Mouse (Mus musculus) liver, embryonic 11.5 days (tissue): ENCODE results near the gene Cd180. TPM values are rescaled to one million over a fixed set of nuclear protein-coding genes. Genes with fewer than 3 reads are reported as not detected.

Experiments
- ATAC-seq: fragments of 200-750 bp; cut with Nextera tagmentation; replicated peaks from 2 replicates; pipeline ENCODE4 v1.8.0; 2017; ENCODE audit warnings: moderate number of reproducible peaks, mild to moderate bottlenecking, moderate TSS enrichment, moderate library complexity; ENCODE audit not compliant: low FRiP score
- DNase-seq: peaks from one replicate; pipeline ENCODE4 v3.0.0-alpha.2; 2017; ENCODE audit warnings: low spot score
- H3K27ac ChIP-seq: fragments of 300-500 bp; sonication (generic); 2 replicates; pipeline ENCODE4 v1.5.1; 2014; ENCODE audit warnings: mild to moderate bottlenecking, low read depth, low read length, control low read depth
- H3K27me3 ChIP-seq: fragments of 300-500 bp; sonication (generic); replicated peaks from 2 replicates; pipeline ENCODE4 v1.6.1; 2014; ENCODE audit warnings: low read length, mixed read lengths; ENCODE audit not compliant: control insufficient read depth, insufficient read depth
- H3K36me3 ChIP-seq: fragments of 300-500 bp; sonication (generic); 2 replicates; pipeline ENCODE4 v1.6.1; 2014; ENCODE audit warnings: mild to moderate bottlenecking, low read length, moderate library complexity, mixed read lengths; ENCODE audit not compliant: control insufficient read depth, insufficient read depth
- H3K4me1 ChIP-seq: fragments of 300-500 bp; sonication (generic); replicated peaks from 2 replicates; pipeline ENCODE4 v1.6.1; 2014; ENCODE audit warnings: low read length, mixed read lengths; ENCODE audit not compliant: control insufficient read depth, insufficient read depth
- H3K4me2 ChIP-seq: fragments of 300-500 bp; sonication (generic); 2 replicates; pipeline ENCODE4 v1.6.1; 2014; ENCODE audit warnings: mild to moderate bottlenecking, control low read depth, moderate library complexity
- H3K4me3 ChIP-seq: fragments of 300-500 bp; sonication (generic); 2 replicates; pipeline ENCODE4 v1.5.1; 2014; ENCODE audit warnings: low read depth, low read length, control low read depth
- H3K9ac ChIP-seq: fragments of 300-500 bp; sonication (generic); 2 replicates; pipeline ENCODE4 v1.6.1; 2014; ENCODE audit warnings: low read depth, low read length, control low read depth
- H3K9me3 ChIP-seq: fragments of 300-500 bp; sonication (generic); 2 replicates; pipeline ENCODE4 v1.6.1; 2016; ENCODE audit warnings: low read length, inconsistent platforms, mixed read lengths; ENCODE audit not compliant: control insufficient read depth
- WGBS: fragments of 180-500 bp; shearing (Covaris S2); extraction: QIAGEN DNeasy Blood & Tissue Kit; methylation state at CpG from one replicate; pipeline ENCODE4 v1.1.7; 2014; 5-methylcytosine and 5-hydroxymethylcytosine counted together
- polyA plus RNA-seq: library from polyadenylated mRNA; unstranded; fragments of >200 nt; fragmentation: Nextera tagmentation; extraction: Ambion mirVana; gene quantifications from 2 replicates; pipeline ENCODE4 v1.2.1, GENCODE M21; 2014

Gene Cd180
- 0.68 and 1.7 TPM in 2 replicates for polyA plus RNA-seq

- ATAC-seq = no peak
- Histone ChIP-seq H3K4me1 (no peaks in the 10 kb centered on the region), H3K36me3 (no peaks in the 10 kb centered on the region), H3K27me3 (no peaks in the 10 kb centered on the region), H3K27ac (0 out of 2 replicates have a peak within 1 kb of the TSS, but pooled peaks have one; percentile 6), H3K9ac (no peak within 1 kb of the TSS), H3K4me2 (no peak within 1 kb of the TSS), H3K9me3 (no peaks in the 10 kb centered on the region), H3K4me3 (no peak within 1 kb of the TSS)
- WGBS = 49% methylated on average over 8 of the region's 8 CpGs
- DNase-seq = no peak
These were observed at the start of gene Cd180 for GRCm38 (mm10) chr13:102693341-102693801. Cd180 (plus strand) TSS chr13:102693558.

DNA sequence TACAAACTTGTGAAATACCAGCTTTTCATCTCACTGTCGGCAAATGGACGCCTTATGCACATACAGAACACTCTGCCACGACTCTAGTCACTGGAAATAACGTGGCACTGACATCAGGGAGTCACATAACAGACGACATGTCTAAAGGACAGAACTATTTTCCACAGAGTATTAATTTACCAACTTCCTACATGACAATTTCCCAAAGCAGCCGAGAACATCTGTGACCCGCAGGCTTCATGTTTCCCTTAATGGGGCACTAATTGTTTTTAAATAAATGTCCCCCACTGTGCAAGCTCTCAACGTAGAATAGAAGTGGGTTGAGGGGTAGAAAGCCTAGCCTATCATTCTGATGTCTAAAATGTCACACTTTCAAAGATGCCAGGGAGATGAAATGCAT, 49.0 kb upstream of the Cd180 start:
- Histone ChIP-seq H3K4me3 (no peak overlapping the region), H3K4me2 (peak overlapping the region; percentile 54), H3K27ac (no peak overlapping the region), H3K36me3 (no peaks in the 10 kb centered on the region), H3K9me3 (no peaks in the 10 kb centered on the region), H3K9ac (no peak overlapping the region), H3K4me1 (no peaks in the 10 kb centered on the region), H3K27me3 (no peaks in the 10 kb centered on the region)
- DNase-seq = no peak
- 60% methylated on average over 8 of the region's 8 CpGs for WGBS
- no peak for ATAC-seq

GRCm38 (mm10) chr13:102644789-102645551, 48.4 kb upstream of the Cd180 start:
- H3K9ac ChIP-seq = 0 out of 2 replicates have a peak overlapping the region, but pooled peaks have one; percentile 25
- DNase-seq (peak; percentile 53), ATAC-seq (0 out of 2 replicates have a peak, but pooled peaks have one; percentile 29)
- H3K36me3 ChIP-seq = no peaks in the 10 kb centered on the region
- no peaks in the 10 kb centered on the region for H3K9me3 ChIP-seq
- no peaks in the 10 kb centered on the region for H3K27me3 ChIP-seq
- no peaks in the 10 kb centered on the region for H3K4me1 ChIP-seq
- no peak overlapping the region for H3K4me3 ChIP-seq
- WGBS = 28% methylated on average over 17 of the region's 17 CpGs
- peak overlapping the region; percentile 54 for H3K4me2 ChIP-seq
- H3K27ac ChIP-seq = no peak overlapping the region

DNA sequence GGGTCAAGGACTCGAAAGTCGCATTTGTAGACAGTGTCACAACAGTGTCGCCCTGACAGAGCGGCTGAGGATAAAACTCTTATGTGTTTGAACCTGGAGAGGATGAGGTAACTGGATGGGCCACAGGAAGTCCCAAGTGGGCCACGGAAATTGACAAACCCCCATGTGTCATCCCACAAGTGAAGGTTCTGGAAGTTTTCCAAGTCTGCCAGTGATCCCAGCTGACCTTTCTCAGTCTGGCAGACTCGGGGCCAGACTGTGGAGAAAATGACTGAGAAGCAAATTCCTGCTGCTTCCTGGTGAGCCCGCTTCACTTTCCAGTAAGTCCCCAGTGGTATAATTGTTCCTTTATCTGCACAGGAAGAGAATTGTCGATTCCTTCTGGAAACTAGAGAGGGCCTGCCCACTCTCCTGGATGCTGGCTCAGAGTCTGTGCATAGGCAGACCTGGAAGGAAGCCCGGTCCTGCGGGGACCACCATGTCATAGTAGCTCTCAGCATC, 47.0 kb upstream of the Cd180 start:
- Histone ChIP-seq H3K9me3 (no peaks in the 10 kb centered on the region), H3K27ac (no peak overlapping the region), H3K36me3 (no peaks in the 10 kb centered on the region), H3K4me2 (no peak overlapping the region), H3K27me3 (no peaks in the 10 kb centered on the region), H3K4me1 (no peaks in the 10 kb centered on the region), H3K4me3 (no peak overlapping the region), H3K9ac (no peak overlapping the region)
- WGBS = 63% methylated on average over 10 of the region's 10 CpGs
- peak; percentile 34; the same call in 1 of the 2 replicates for ATAC-seq
- peak; percentile 33 for DNase-seq

- H3K9ac ChIP-seq = no peak overlapping the region
- H3K27ac ChIP-seq = no peak overlapping the region
- H3K4me3 ChIP-seq = no peak overlapping the region
- no peaks in the 10 kb centered on the region for H3K36me3 ChIP-seq
- H3K27me3 ChIP-seq = no peaks in the 10 kb centered on the region
- ATAC-seq = no peak
- H3K4me2 ChIP-seq = no peak overlapping the region
- no peaks in the 10 kb centered on the region for H3K9me3 ChIP-seq
- H3K4me1 ChIP-seq = no peaks in the 10 kb centered on the region
- 87% methylated on average over 4 of the region's 4 CpGs for WGBS
- peak; percentile 19 for DNase-seq
These were observed 45.8 kb upstream of the Cd180 start for GRCm38 (mm10) chr13:102647511-102647910.

DNA sequence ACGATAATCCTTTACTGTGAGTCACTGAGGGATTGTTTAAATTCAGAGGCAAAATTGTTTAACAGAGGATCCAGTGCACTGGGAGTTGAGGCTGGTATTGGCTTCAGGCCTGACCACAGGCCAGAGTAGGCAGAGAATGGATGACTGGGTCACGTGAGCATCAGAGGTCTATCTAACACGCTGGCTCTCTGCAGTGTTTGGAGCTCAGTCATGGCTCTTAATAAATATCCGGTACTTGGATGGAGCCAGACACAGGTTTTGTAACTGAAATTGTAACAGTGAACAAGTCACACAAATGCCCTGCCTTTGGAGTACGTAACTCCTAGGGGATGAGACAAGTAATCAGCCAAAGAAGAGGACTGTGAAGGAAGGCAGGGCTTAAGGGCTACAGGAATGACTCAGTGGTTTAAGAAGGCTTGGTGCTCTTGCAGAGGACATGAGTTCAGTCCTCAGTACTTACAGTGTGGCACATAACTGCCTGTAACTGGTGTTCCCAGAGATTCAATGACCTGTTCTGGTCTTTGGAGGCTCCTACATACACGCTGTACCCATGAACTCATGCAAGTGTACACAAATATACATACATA, 41.0 kb upstream of the Cd180 start:
- Histone ChIP-seq H3K27ac (no peak overlapping the region), H3K4me2 (no peak overlapping the region), H3K9me3 (no peaks in the 10 kb centered on the region), H3K9ac (no peak overlapping the region), H3K36me3 (no peaks in the 10 kb centered on the region), H3K4me1 (no peaks in the 10 kb centered on the region), H3K27me3 (no peaks in the 10 kb centered on the region), H3K4me3 (no peak overlapping the region)
- ATAC-seq (no peak), DNase-seq (peak; percentile 12)
- 84% methylated on average over 6 of the region's 6 CpGs for WGBS

DNA sequence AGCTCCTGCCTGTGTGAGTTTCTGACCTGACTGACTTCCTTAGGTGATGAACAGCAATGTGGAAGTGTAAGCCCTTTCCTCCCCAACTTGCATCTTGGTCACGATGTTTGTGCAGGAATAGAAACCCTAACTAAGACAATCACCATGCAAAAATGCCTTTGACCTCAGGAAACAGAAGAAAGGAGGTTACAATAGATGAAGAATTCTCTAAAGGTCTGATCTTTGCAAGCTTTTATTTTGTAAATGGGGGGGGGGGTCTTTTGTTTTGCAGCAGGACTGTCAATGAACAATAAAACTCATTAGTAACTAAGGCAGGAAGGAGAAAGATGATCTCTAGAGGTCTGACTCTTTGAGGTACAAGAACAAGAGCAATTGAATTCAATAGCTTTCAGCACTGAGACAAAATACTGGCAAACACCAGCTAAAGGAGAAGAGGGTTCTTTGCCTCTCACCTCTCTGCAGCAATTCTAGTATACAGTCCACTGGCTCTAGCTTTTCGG, 38.2 kb upstream of the Cd180 start:
- Histone ChIP-seq H3K27ac (no peak overlapping the region), H3K27me3 (no peaks in the 10 kb centered on the region), H3K9ac (no peak overlapping the region), H3K4me1 (no peaks in the 10 kb centered on the region), H3K9me3 (no peaks in the 10 kb centered on the region), H3K4me2 (no peak overlapping the region), H3K36me3 (no peaks in the 10 kb centered on the region), H3K4me3 (no peak overlapping the region)
- 62% methylated on average over 2 of the region's 2 CpGs for whole genome bisulfite sequencing
- DNase-seq (no peak), ATAC-seq (no peak)

- H3K27ac ChIP-seq = no peak overlapping the region
- peak overlapping the region; percentile 28 for H3K4me2 ChIP-seq
- no peak overlapping the region for H3K9ac ChIP-seq
- H3K4me3 ChIP-seq = no peak overlapping the region
- no peak for ATAC-seq
- DNase-seq = peak; percentile 25
- H3K36me3 ChIP-seq = no peaks in the 10 kb centered on the region
- no peaks in the 10 kb centered on the region for H3K9me3 ChIP-seq
- no peaks in the 10 kb centered on the region for H3K27me3 ChIP-seq
- H3K4me1 ChIP-seq = no peaks in the 10 kb centered on the region
- 51% methylated on average over 11 of the region's 11 CpGs for WGBS
These were observed 37.1 kb upstream of the Cd180 start for GRCm38 (mm10) chr13:102656153-102656690.
